Mouse (Mus musculus) midbrain, embryonic 14.5 days (tissue): ENCODE measurements around the gene Dennd1b. TPM values are rescaled to one million over a fixed set of nuclear protein-coding genes. Genes with fewer than 3 reads are reported as not detected.

Source experiments
- ATAC-seq: fragments of 200-750 bp; cut with Nextera tagmentation; 2 replicates; pipeline ENCODE4 v1.8.0; 2017; ENCODE audit warnings: moderate number of reproducible peaks, moderate library complexity; ENCODE audit not compliant: low FRiP score, low TSS enrichment
- DNase-seq: peaks from one replicate; pipeline ENCODE4 v3.0.0-alpha.2; 2015
- H3K27ac ChIP-seq: fragments of 300-500 bp; sonication (generic); replicated peaks from 2 replicates; pipeline ENCODE4 v1.5.1; 2014; ENCODE audit warnings: mild to moderate bottlenecking, low read depth, low read length, moderate library complexity
- H3K27me3 ChIP-seq: fragments of 300-500 bp; sonication (generic); 2 replicates; pipeline ENCODE4 v1.6.1; 2014; ENCODE audit warnings: low read length, control low read depth, mixed read lengths; ENCODE audit not compliant: control insufficient read depth, insufficient read depth
- H3K36me3 ChIP-seq: fragments of 300-500 bp; sonication (generic); 2 replicates; pipeline ENCODE4 v1.6.1; 2014; ENCODE audit warnings: low read length, control low read depth; ENCODE audit not compliant: control insufficient read depth, insufficient read depth
- H3K4me1 ChIP-seq: fragments of 300-500 bp; sonication (generic); 2 replicates; pipeline ENCODE4 v1.6.1; 2014; ENCODE audit warnings: mild to moderate bottlenecking, antibody characterized with exemption, low read length, control low read depth; ENCODE audit not compliant: control insufficient read depth, insufficient read depth
- H3K4me2 ChIP-seq: fragments of 300-500 bp; sonication (generic); 2 replicates; pipeline ENCODE4 v1.6.1; 2014; ENCODE audit warnings: mild to moderate bottlenecking, low read length, moderate library complexity
- H3K4me3 ChIP-seq: fragments of 300-500 bp; sonication (generic); replicated peaks from 2 replicates; pipeline ENCODE4 v1.5.1; 2014; ENCODE audit warnings: low read depth, low read length
- H3K9ac ChIP-seq: fragments of 300-500 bp; sonication (generic); replicated peaks from 2 replicates; pipeline ENCODE4 v1.6.1; 2014; ENCODE audit warnings: mild to moderate bottlenecking, low read length, moderate library complexity
- H3K9me3 ChIP-seq: fragments of 300-500 bp; sonication (generic); 2 replicates; pipeline ENCODE4 v1.6.1; 2016; ENCODE audit warnings: low read length, control low read depth, mixed read lengths; ENCODE audit not compliant: control insufficient read depth
- WGBS: fragments of 180-500 bp; shearing (Covaris S2); extraction: QIAGEN DNeasy Blood & Tissue Kit; methylation state at CpG from one replicate; pipeline ENCODE4 v1.1.7; 2014; 5-methylcytosine and 5-hydroxymethylcytosine counted together
- polyA plus RNA-seq: library from polyadenylated mRNA; unstranded; fragments of >200 nt; fragmentation: Nextera tagmentation; extraction: Ambion mirVana; gene quantifications from 2 replicates; pipeline ENCODE4 v1.2.1, GENCODE M21; 2014

Gene Dennd1b
- polyA plus RNA-seq, 1 experiment from 2014 or later: 15.0 TPM

DNA sequence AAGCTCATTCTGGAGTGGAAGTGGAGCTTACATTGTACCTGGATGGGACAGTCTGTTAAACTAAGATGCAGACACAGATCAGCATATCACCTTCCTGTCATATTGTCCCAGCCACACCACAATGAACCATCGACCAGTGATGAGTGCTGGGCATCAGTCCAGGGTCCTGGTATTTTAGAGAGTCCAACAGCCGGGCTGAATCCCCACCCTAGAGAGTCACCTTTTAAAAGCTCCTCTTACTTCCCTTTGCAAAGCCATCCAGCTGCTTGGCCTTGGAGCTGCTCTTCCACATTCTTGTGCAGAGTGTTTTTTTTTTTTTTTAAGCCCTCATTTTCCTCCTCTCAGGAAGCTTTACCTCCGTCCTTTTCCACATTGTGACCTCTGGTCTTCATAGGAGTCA lies 33.2 kb upstream of the Dennd1b start:
- Histone ChIP-seq H3K4me2 (no peak overlapping the region), H3K4me1 (no peaks in the 10 kb centered on the region), H3K9me3 (no peaks in the 10 kb centered on the region), H3K27ac (no peak overlapping the region), H3K27me3 (no peaks in the 10 kb centered on the region), H3K4me3 (no peak overlapping the region), H3K9ac (no peak overlapping the region), H3K36me3 (no peaks in the 10 kb centered on the region)
- WGBS: 81% methylated on average over 3 of the region's 3 CpGs
- DNase-seq: no peak
- ATAC-seq: no peak

GRCm38 (mm10) chr1:138930856-138931255 lies 32.4 kb upstream of the Dennd1b start:
- no peak overlapping the region for H3K4me2 ChIP-seq
- H3K27ac ChIP-seq: no peak overlapping the region
- H3K27me3 ChIP-seq: no peaks in the 10 kb centered on the region
- ATAC-seq (no peak), DNase-seq (no peak)
- no peaks in the 10 kb centered on the region for H3K4me1 ChIP-seq
- H3K9ac ChIP-seq: no peak overlapping the region
- WGBS: 84% methylated on average over 3 of the region's 3 CpGs
- H3K4me3 ChIP-seq: no peak overlapping the region
- no peaks in the 10 kb centered on the region for H3K9me3 ChIP-seq
- H3K36me3 ChIP-seq: no peaks in the 10 kb centered on the region

GRCm38 (mm10) chr1:138936169-138936568 lies 27.1 kb upstream of the Dennd1b start:
- no peak overlapping the region for H3K4me2 ChIP-seq
- DNase-seq (no peak), ATAC-seq (no peak)
- no peak overlapping the region for H3K27ac ChIP-seq
- WGBS: 86% methylated on average over 6 of the region's 6 CpGs
- H3K9me3 ChIP-seq: no peaks in the 10 kb centered on the region
- H3K36me3 ChIP-seq: no peaks in the 10 kb centered on the region
- H3K4me3 ChIP-seq: no peak overlapping the region
- H3K4me1 ChIP-seq: no peaks in the 10 kb centered on the region; the same call in 1 of the 2 replicates
- no peak overlapping the region for H3K9ac ChIP-seq
- H3K27me3 ChIP-seq: no peaks in the 10 kb centered on the region

DNA sequence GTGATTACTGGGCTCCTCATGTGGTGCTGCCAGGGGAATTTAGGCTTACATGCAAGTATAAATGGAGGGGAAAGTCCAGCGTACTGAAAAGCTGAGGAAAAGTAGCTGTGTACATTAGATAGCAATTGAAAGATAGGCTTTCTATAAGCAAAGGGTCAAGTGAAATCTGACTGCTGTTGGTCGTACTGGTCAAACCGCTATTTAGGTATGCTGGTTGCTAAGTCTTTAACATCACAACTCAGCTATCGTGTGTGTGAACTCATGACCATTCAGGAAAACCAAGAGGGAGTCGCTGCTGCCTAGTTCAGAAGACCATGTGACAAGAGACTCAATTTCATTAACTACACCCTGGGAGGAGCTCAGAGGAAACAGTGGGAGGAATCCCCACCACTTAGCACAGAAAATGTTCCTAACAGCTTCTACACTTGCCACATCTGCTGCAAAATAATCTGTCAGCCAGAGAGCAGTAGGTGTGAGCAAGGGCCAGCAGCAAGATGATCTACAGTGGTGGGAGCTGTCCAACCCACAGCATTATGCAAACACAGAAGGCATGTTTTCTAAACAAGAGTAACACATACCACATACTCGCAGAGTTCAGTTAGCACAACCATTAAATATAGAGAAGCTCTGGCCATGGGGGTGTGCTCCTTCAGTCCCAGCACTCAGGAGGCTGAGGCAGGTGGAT lies 25.4 kb upstream of the Dennd1b start:
- H3K4me3 ChIP-seq: no peak overlapping the region
- no peak overlapping the region for H3K9ac ChIP-seq
- no peaks in the 10 kb centered on the region for H3K9me3 ChIP-seq
- no peaks in the 10 kb centered on the region for H3K36me3 ChIP-seq
- H3K27me3 ChIP-seq: no peaks in the 10 kb centered on the region
- DNase-seq (no peak), ATAC-seq (no peak)
- H3K4me2 ChIP-seq: no peak overlapping the region
- 82% methylated on average over 6 of the region's 6 CpGs for WGBS
- no peak overlapping the region for H3K27ac ChIP-seq
- H3K4me1 ChIP-seq: no peaks in the 10 kb centered on the region; the same call in 1 of the 2 replicates

DNA sequence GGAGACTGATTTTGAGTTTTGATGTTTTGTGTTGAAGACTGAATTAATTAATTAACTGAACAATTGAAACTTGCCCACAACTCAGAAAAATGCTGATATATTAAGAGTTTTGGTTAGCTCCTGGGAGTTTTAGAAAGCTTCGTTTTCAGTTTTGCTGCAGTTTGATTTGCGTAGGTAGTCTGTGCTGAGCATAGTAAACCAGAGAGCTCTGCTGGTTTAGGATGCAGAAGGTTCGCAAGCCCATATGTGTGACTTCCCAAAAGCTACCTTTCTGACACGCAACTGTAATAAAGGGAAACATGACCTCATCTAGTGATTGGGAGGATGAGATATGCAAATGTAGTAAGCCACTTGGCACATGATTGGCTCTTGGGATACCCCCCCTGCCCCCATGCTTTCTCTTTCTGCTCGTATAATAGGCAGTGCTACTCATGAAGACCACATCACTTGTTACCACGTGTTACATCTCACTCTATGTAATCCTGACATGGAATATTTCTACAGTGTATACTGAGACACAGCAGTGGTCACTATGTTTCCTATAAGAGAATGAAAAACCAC lies 23.6 kb upstream of the Dennd1b start:
- 76% methylated on average over 6 of the region's 6 CpGs for WGBS
- no peak for ATAC-seq
- no peak overlapping the region for H3K9ac ChIP-seq

DNA sequence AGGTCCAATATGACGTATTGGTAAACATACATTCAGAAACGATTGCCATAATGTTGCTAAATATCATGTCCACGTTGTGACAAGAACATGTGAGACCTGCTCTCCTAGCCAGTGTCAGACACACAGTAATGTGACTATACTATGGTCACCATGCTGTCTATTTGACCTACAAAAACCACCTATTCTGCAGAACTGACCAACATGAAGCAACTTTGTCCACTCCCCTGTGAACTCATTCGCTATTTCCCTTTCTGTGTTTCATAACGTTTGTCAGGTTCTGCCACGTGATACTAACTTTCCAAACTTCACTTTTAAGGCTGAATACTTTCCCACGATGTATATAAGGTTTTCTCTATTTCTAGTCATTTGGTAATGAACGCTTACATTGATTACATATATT lies 22.8 kb upstream of the Dennd1b start:
- H3K9me3 ChIP-seq: no peaks in the 10 kb centered on the region
- no peaks in the 10 kb centered on the region for H3K27me3 ChIP-seq
- H3K9ac ChIP-seq: no peak overlapping the region
- ATAC-seq: no peak
- WGBS: 91% methylated on average over 8 of the region's 8 CpGs
- no peak for DNase-seq
- H3K36me3 ChIP-seq: no peaks in the 10 kb centered on the region
- no peaks in the 10 kb centered on the region; the same call in 1 of the 2 replicates for H3K4me1 ChIP-seq
- H3K4me2 ChIP-seq: no peak overlapping the region
- no peak overlapping the region for H3K4me3 ChIP-seq
- no peak overlapping the region for H3K27ac ChIP-seq

More for the DNA sequence above, 23.6 kb upstream of the Dennd1b start:
- Histone ChIP-seq H3K27me3 (no peaks in the 10 kb centered on the region), H3K36me3 (no peaks in the 10 kb centered on the region), H3K4me2 (no peak overlapping the region), H3K4me1 (no peaks in the 10 kb centered on the region; the same call in 1 of the 2 replicates), H3K27ac (no peak overlapping the region), H3K4me3 (no peak overlapping the region), H3K9me3 (no peaks in the 10 kb centered on the region)
- DNase-seq: no peak

DNA sequence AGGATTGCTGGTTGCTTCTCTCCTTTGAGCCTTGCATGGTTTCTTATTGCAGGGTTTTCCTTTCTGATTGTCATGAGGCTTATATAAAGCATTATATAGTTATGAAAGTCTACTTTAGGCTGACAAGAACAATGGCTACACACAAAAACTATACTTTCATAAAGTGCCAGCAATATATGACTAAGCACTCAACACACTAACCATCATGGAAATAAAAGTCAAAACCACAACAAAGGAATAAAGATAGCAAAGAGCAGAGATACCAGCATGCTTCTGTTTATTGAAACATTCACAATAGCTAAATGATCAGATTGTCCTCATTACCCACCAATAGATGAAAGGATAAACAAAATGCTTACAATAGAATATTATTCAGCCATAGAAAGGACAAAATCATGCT lies 11.1 kb upstream of the Dennd1b start:
- H3K9ac ChIP-seq: no peak overlapping the region
- H3K4me3 ChIP-seq: no peak overlapping the region
- no peak for ATAC-seq
- no peaks in the 10 kb centered on the region for H3K4me1 ChIP-seq
- no peaks in the 10 kb centered on the region for H3K27me3 ChIP-seq
- no peak overlapping the region for H3K27ac ChIP-seq
- H3K9me3 ChIP-seq: no peaks in the 10 kb centered on the region
- H3K36me3 ChIP-seq: no peaks in the 10 kb centered on the region
- no peak for DNase-seq
- no peak overlapping the region for H3K4me2 ChIP-seq

- ATAC-seq (no peak), DNase-seq (no peak)
- no peaks in the 10 kb centered on the region for H3K4me1 ChIP-seq
- H3K9ac ChIP-seq: no peak overlapping the region
- H3K4me2 ChIP-seq: no peak overlapping the region
- no peak overlapping the region for H3K27ac ChIP-seq
- 92% methylated on average over 5 of the region's 5 CpGs for WGBS
- H3K27me3 ChIP-seq: no peaks in the 10 kb centered on the region
- H3K4me3 ChIP-seq: no peak overlapping the region
- no peaks in the 10 kb centered on the region for H3K9me3 ChIP-seq
- H3K36me3 ChIP-seq: no peaks in the 10 kb centered on the region
These were observed 8.3 kb upstream of the Dennd1b start for GRCm38 (mm10) chr1:138954978-138955377.

DNA sequence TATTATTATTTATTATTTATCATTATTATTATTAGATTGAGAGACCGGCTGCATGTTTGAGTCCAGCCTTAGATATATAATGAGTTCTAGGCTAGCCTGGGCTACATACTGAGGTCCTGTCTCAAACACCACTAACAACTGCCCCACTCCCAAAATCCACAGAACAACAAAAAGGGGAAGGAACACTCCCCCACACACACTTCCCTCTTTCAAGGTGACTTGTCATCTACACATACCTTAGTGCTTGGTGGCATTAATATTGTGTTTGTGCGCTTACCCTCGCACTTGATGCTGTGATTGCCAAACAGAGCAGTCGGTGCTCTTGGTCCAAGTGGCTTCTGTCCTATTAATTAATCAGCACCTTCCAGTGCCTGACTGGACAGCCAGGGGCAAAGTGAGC lies 7.8 kb upstream of the Dennd1b start:
- Histone ChIP-seq H3K27ac (no peak overlapping the region), H3K4me1 (no peaks in the 10 kb centered on the region), H3K36me3 (no peaks in the 10 kb centered on the region), H3K4me2 (no peak overlapping the region), H3K9ac (no peak overlapping the region), H3K27me3 (no peaks in the 10 kb centered on the region), H3K4me3 (no peak overlapping the region), H3K9me3 (no peaks in the 10 kb centered on the region)
- 86% methylated on average over 4 of the region's 4 CpGs for WGBS
- ATAC-seq (no peak), DNase-seq (no peak)
